Mouse (Mus musculus): Measurements from ENCODE around the gene Ap1g1.

DNA sequence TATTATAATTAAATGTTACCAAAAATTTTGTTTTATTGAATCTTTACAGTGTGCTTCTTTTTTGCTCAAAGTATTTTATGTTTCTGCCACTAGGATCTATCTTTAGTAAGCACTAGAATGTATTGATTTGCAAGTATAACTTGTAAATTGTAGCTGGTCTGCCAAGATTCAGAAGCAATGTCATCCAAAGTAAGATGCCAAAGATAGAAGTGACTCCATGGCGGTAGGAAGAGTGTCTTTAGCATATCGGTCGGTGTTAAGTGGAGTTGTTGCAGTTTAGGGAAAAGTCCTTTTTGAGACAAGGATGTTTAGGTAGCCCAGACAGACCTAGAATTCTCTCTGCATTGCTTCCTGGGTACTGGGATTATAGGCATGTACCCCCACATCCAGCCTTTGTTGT is 128.6 kb downstream of the Ap1g1 start:
- TF ChIP-seq MAFK (IDR thresholded peaks at IDR 0.05; ENCODE audit: insufficient read depth, low read depth, low read length) (no peak), CHD2 (IDR thresholded peaks at IDR 0.05; ENCODE audit: low read depth, low read length) (no peak), ZC3H11A (IDR thresholded peaks at IDR 0.05; ENCODE audit: borderline replicate concordance, low read depth, low read length) (no peak), ZNF384 (IDR thresholded peaks at IDR 0.05; ENCODE audit: low read depth, low read length) (no peak)

All from ES-E14 (cell line).